Mouse (Mus musculus): ENCODE results near the gene Dera. TPM values are rescaled to one million over a fixed set of nuclear protein-coding genes. Genes with fewer than 3 reads are reported as not detected.

Gene Dera
- polyA plus RNA-seq, 2 experiments, result 16.1 to 45.3 TPM

GRCm38 (mm10) chr6:137814006-137814405, 59.7 kb downstream of the Dera start:
- Histone ChIP-seq H3K4me3 (ENCODE audit: insufficient read depth in 1 of 2, low read depth in 2 of 2, low read length in 2 of 2) (no peak overlapping the region), H3K9ac (replicated peaks) (no peak overlapping the region), H3K36me3 (replicated peaks; ENCODE audit: control insufficient read depth, insufficient read depth, low read depth) (no peaks in the 10 kb centered on the region), H3K4me2 (ENCODE audit: low read depth) (no peak overlapping the region), H3K27ac (no peak overlapping the region), H3K4me1 (replicated peaks; ENCODE audit: control insufficient read depth in 2 of 2, insufficient read depth in 2 of 2, low read length in 1 of 2) (no peaks in the 10 kb centered on the region; a peak in 1 of 4 replicates), H3K9me3 (ENCODE audit: control insufficient read depth, low read length) (no peaks in the 10 kb centered on the region), H3K27me3 (ENCODE audit: control insufficient read depth, insufficient read depth, low read length) (no peaks in the 10 kb centered on the region)
- no peak for TF ChIP-seq EP300 (IDR thresholded peaks at IDR 0.05; ENCODE audit: low read depth)
- no peak for TF ChIP-seq CTCF (IDR thresholded peaks at IDR 0.05; ENCODE audit: low read depth)
- DNase-seq (ENCODE audit: low read depth in 3 of 3, low spot score in 3 of 3) (no peak), ATAC-seq (ENCODE audit: insufficient read depth) (no peak)
- 76% methylated on average over 1 of the region's 1 CpGs for WGBS (ENCODE audit: insufficient replicate concordance)

GRCm38 (mm10) chr6:137816508-137816907, 62.2 kb downstream of the Dera start:
- no peak for DNase-seq (ENCODE audit: low read depth in 3 of 3, low spot score in 3 of 3)

GRCm38 (mm10) chr6:137822550-137822949, 68.2 kb downstream of the Dera start:
- no peak for ATAC-seq (ENCODE audit: insufficient read depth)
- TF ChIP-seq CTCF (IDR thresholded peaks at IDR 0.05; ENCODE audit: low read depth) (no peak), EP300 (IDR thresholded peaks at IDR 0.05; ENCODE audit: low read depth) (no peak)

More at GRCm38 (mm10) chr6:137816508-137816907, 62.2 kb downstream of the Dera start:
- Histone ChIP-seq H3K36me3 (replicated peaks; ENCODE audit: control insufficient read depth, insufficient read depth, low read depth) (no peaks in the 10 kb centered on the region), H3K4me3 (ENCODE audit: insufficient read depth in 1 of 2, low read depth in 2 of 2, low read length in 2 of 2) (no peak overlapping the region), H3K27me3 (ENCODE audit: control insufficient read depth, insufficient read depth, low read length) (no peaks in the 10 kb centered on the region), H3K27ac (no peak overlapping the region), H3K9ac (replicated peaks) (no peak overlapping the region), H3K4me2 (ENCODE audit: low read depth) (no peak overlapping the region), H3K4me1 (replicated peaks; ENCODE audit: control insufficient read depth in 2 of 2, insufficient read depth in 2 of 2, low read length in 1 of 2) (no peaks in the 10 kb centered on the region), H3K9me3 (ENCODE audit: control insufficient read depth, low read length) (no peaks in the 10 kb centered on the region)
- WGBS (ENCODE audit: insufficient replicate concordance), result 71% methylated on average over 9 of the region's 9 CpGs
- TF ChIP-seq CTCF (IDR thresholded peaks at IDR 0.05; ENCODE audit: low read depth), result no peak
- TF ChIP-seq EP300 (IDR thresholded peaks at IDR 0.05; ENCODE audit: low read depth), result no peak
- no peak for ATAC-seq (ENCODE audit: insufficient read depth)

GRCm38 (mm10) chr6:137824046-137825021, 70.0 kb downstream of the Dera start:
- Histone ChIP-seq H3K4me2 (ENCODE audit: low read depth) (no peak overlapping the region), H3K4me1 (replicated peaks; ENCODE audit: control insufficient read depth in 2 of 2, insufficient read depth in 2 of 2, low read length in 1 of 2) (no peaks in the 10 kb centered on the region), H3K9me3 (ENCODE audit: control insufficient read depth, low read length) (no peaks in the 10 kb centered on the region), H3K4me3 (ENCODE audit: insufficient read depth in 1 of 2, low read depth in 2 of 2, low read length in 2 of 2) (no peak overlapping the region), H3K27me3 (ENCODE audit: control insufficient read depth, insufficient read depth, low read length) (no peaks in the 10 kb centered on the region), H3K36me3 (replicated peaks; ENCODE audit: control insufficient read depth, insufficient read depth, low read depth) (no peaks in the 10 kb centered on the region), H3K27ac (no peak overlapping the region), H3K9ac (replicated peaks) (no peak overlapping the region)
- DNase-seq (ENCODE audit: low read depth in 3 of 3, low spot score in 3 of 3) (no peak), ATAC-seq (ENCODE audit: insufficient read depth) (no peak)
- 68% methylated on average over 7 of the region's 7 CpGs for WGBS (ENCODE audit: insufficient replicate concordance)
- TF ChIP-seq CTCF (IDR thresholded peaks at IDR 0.05; ENCODE audit: low read depth), result no peak
- TF ChIP-seq EP300 (IDR thresholded peaks at IDR 0.05; ENCODE audit: low read depth), result no peak

More at GRCm38 (mm10) chr6:137822550-137822949, 68.2 kb downstream of the Dera start:
- 75% methylated on average over 5 of the region's 5 CpGs for WGBS (ENCODE audit: insufficient replicate concordance)
- no peaks in the 10 kb centered on the region for H3K36me3 ChIP-seq (replicated peaks; ENCODE audit: control insufficient read depth, insufficient read depth, low read depth)
- H3K9ac ChIP-seq (replicated peaks), result no peak overlapping the region
- DNase-seq (ENCODE audit: low read depth in 3 of 3, low spot score in 3 of 3), result no peak
- H3K4me1 ChIP-seq (replicated peaks; ENCODE audit: control insufficient read depth in 2 of 2, insufficient read depth in 2 of 2, low read length in 1 of 2), result no peaks in the 10 kb centered on the region
- no peak overlapping the region for H3K27ac ChIP-seq
- H3K27me3 ChIP-seq (ENCODE audit: control insufficient read depth, insufficient read depth, low read length), result no peaks in the 10 kb centered on the region
- no peaks in the 10 kb centered on the region for H3K9me3 ChIP-seq (ENCODE audit: control insufficient read depth, low read length)
- no peak overlapping the region for H3K4me2 ChIP-seq (ENCODE audit: low read depth)
- no peak overlapping the region for H3K4me3 ChIP-seq (ENCODE audit: insufficient read depth in 1 of 2, low read depth in 2 of 2, low read length in 2 of 2)

GRCm38 (mm10) chr6:137825022-137825613, 70.8 kb downstream of the Dera start:
- Histone ChIP-seq H3K27me3 (ENCODE audit: control insufficient read depth, insufficient read depth, low read length) (no peaks in the 10 kb centered on the region), H3K36me3 (replicated peaks; ENCODE audit: control insufficient read depth, insufficient read depth, low read depth) (no peaks in the 10 kb centered on the region), H3K4me3 (ENCODE audit: insufficient read depth in 1 of 2, low read depth in 2 of 2, low read length in 2 of 2) (no peak overlapping the region), H3K9ac (replicated peaks) (no peak overlapping the region), H3K4me2 (ENCODE audit: low read depth) (no peak overlapping the region), H3K27ac (no peak overlapping the region), H3K4me1 (replicated peaks; ENCODE audit: control insufficient read depth in 2 of 2, insufficient read depth in 2 of 2, low read length in 1 of 2) (no peaks in the 10 kb centered on the region), H3K9me3 (ENCODE audit: control insufficient read depth, low read length) (no peaks in the 10 kb centered on the region)
- no peak for DNase-seq (ENCODE audit: low read depth in 3 of 3, low spot score in 3 of 3)
- no peak for ATAC-seq (ENCODE audit: insufficient read depth)
- 71% methylated on average over 5 of the region's 5 CpGs for WGBS (ENCODE audit: insufficient replicate concordance)
- TF ChIP-seq CTCF (IDR thresholded peaks at IDR 0.05; ENCODE audit: low read depth) (no peak), EP300 (IDR thresholded peaks at IDR 0.05; ENCODE audit: low read depth) (no peak)
